Mouse (Mus musculus) kidney, embryonic 14.5 days (tissue): ENCODE measurements around the gene Zbtb8os. TPM values are rescaled to one million over a fixed set of nuclear protein-coding genes. Genes with fewer than 3 reads are reported as not detected.

Source experiments
- ATAC-seq: fragments of 200-750 bp; cut with Nextera tagmentation; 2 replicates; pipeline ENCODE4 v1.8.0; 2017; ENCODE audit warnings: moderate number of reproducible peaks, mild to moderate bottlenecking, moderate TSS enrichment, moderate library complexity; ENCODE audit not compliant: low FRiP score, low TSS enrichment
- H3K27ac ChIP-seq: fragments of 300-500 bp; sonication (generic); 2 replicates; pipeline ENCODE4 v1.5.1; 2014; ENCODE audit warnings: low read depth, mild to moderate bottlenecking, low read length, moderate library complexity, mixed read lengths
- H3K27me3 ChIP-seq: fragments of 300-500 bp; sonication (generic); 2 replicates; pipeline ENCODE4 v1.6.1; 2014; ENCODE audit warnings: mild to moderate bottlenecking, low read length; ENCODE audit not compliant: control insufficient read depth, insufficient read depth
- H3K36me3 ChIP-seq: fragments of 300-500 bp; sonication (generic); 2 replicates; pipeline ENCODE4 v1.6.1; 2014; ENCODE audit warnings: low read length, mixed read lengths; ENCODE audit not compliant: control insufficient read depth, insufficient read depth
- H3K4me1 ChIP-seq: fragments of 300-500 bp; sonication (generic); 2 replicates; pipeline ENCODE4 v1.6.1; 2014; ENCODE audit warnings: low read length, mixed read lengths; ENCODE audit not compliant: control insufficient read depth, insufficient read depth
- H3K4me2 ChIP-seq: fragments of 300-500 bp; sonication (generic); replicated peaks from 2 replicates; pipeline ENCODE4 v1.6.1; 2014; ENCODE audit warnings: low read depth, mild to moderate bottlenecking, low read length
- H3K4me3 ChIP-seq: fragments of 300-500 bp; sonication (generic); 2 replicates; pipeline ENCODE4 v1.5.1; 2014; ENCODE audit warnings: mild to moderate bottlenecking, low read length
- H3K9ac ChIP-seq: fragments of 300-500 bp; sonication (generic); 2 replicates; pipeline ENCODE4 v1.6.1; 2014; ENCODE audit warnings: low read depth, mild to moderate bottlenecking, low read length, moderate library complexity
- H3K9me3 ChIP-seq: fragments of 300-500 bp; sonication (generic); 2 replicates; pipeline ENCODE4 v1.6.1; 2016; ENCODE audit warnings: low read length; ENCODE audit not compliant: control insufficient read depth
- WGBS: fragments of 180-500 bp; shearing (Covaris S2); extraction: QIAGEN DNeasy Blood & Tissue Kit; methylation state at CpG from one replicate; pipeline ENCODE4 v1.1.7; 2014; 5-methylcytosine and 5-hydroxymethylcytosine counted together
- polyA plus RNA-seq: library from polyadenylated mRNA; unstranded; fragments of >200 nt; fragmentation: Nextera tagmentation; extraction: Ambion mirVana; gene quantifications from 2 replicates; pipeline ENCODE4 v1.2.1, GENCODE M21; 2014

Gene Zbtb8os
- polyA plus RNA-seq, 1 experiment from 2014 or later: 50.2 TPM

DNA sequence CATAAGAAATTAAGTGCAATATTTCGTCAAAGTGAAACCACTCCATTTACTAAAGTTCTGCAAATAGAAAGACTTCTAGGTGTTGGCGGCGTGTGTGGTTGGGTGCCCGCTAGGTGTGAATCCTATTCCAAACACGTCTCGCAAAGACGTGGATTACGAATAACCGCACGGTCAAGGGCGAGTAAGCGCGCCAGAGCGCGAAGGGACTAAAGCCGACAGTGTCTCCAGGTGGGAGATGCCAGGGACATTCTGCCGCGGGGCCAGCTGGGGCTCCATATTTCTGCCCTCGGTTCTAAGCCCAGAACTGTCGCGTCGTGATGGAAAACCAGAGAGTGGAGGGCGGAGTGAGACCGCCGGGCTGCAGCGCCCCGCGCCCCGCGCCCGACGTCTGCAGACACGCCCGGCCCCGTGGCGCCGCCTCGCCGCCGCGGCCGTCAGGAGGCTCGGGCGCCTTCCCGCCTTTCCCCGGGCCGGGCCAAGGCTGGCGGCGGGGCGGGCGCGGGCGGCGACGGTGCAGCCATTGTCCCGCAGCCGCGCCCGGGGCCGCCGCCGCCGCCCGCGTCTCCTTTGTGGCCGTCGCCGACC is 41.6 kb downstream of the Zbtb8os start:
- Histone ChIP-seq H3K9me3 (no peaks in the 10 kb centered on the region), H3K4me3 (peak overlapping the region; percentile 79), H3K27ac (peak overlapping the region; percentile 78), H3K36me3 (no peaks in the 10 kb centered on the region), H3K9ac (peak overlapping the region; percentile 94), H3K4me1 (peaks cover 4% of the 10 kb centered on the region; the same call in 1 of the 2 replicates), H3K4me2 (peak overlapping the region; percentile 85), H3K27me3 (0 out of 2 replicates have a peak, but pooled peaks cover 3% of the 10 kb centered on the region)
- peak; percentile 66 for ATAC-seq
- under 1% methylated on average over 45 of the region's 68 CpGs for WGBS

- ATAC-seq: peak; percentile 69
- Histone ChIP-seq H3K9me3 (no peaks in the 10 kb centered on the region), H3K4me3 (peak within 1 kb of the TSS; percentile 79), H3K4me1 (peaks cover 4% of the 10 kb centered on the region; the same call in 1 of the 2 replicates), H3K36me3 (no peaks in the 10 kb centered on the region), H3K27me3 (0 out of 2 replicates have a peak, but pooled peaks cover 3% of the 10 kb centered on the region), H3K9ac (peak within 1 kb of the TSS; percentile 94), H3K27ac (peak within 1 kb of the TSS; percentile 78), H3K4me2 (peak within 1 kb of the TSS; percentile 85)
- under 1% methylated on average over 59 of the region's 65 CpGs for WGBS
These were observed 42.3 kb downstream of the Zbtb8os start, which contains the start of gene Zbtb8a for GRCm38 (mm10) chr4:129377601-129378390. TSS of gene Zbtb8a (minus strand) at chr4:129378116.

DNA sequence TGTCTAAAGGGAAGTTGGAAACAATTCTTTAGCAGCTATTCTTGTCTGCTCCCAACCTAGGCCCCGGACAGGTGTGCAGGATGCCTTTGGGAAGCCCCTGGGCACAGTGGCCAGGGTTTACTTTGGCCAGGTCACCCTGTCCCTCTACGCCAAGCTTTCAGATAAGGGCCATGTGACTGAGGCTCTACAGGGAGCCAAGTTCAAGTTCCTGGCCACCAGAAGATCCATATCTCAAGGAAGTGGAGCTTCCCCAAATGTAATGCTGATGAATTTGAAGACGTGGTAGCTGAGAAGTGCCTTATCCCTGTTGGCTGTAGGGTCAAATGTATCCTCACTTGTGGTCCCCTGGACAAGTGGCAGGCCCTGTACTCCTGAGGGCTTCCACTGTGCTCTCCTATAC is 44.3 kb downstream of the Zbtb8os start:
- Histone ChIP-seq H3K27me3 (0 out of 2 replicates have a peak, but pooled peaks cover 3% of the 10 kb centered on the region), H3K9me3 (no peaks in the 10 kb centered on the region), H3K27ac (no peak overlapping the region), H3K4me1 (peaks cover 9% of the 10 kb centered on the region; the same call in 1 of the 2 replicates), H3K4me2 (no peak overlapping the region), H3K9ac (no peak overlapping the region), H3K36me3 (no peaks in the 10 kb centered on the region), H3K4me3 (no peak overlapping the region)
- no peak for ATAC-seq
- WGBS: 78% methylated on average over 3 of the region's 3 CpGs

GRCm38 (mm10) chr4:129381148-129381547 is 45.7 kb downstream of the Zbtb8os start:
- 0 out of 2 replicates have a peak, but pooled peaks cover 3% of the 10 kb centered on the region for H3K27me3 ChIP-seq
- H3K4me1 ChIP-seq: peaks cover 9% of the 10 kb centered on the region; the same call in 1 of the 2 replicates
- H3K27ac ChIP-seq: no peak overlapping the region
- no peak overlapping the region for H3K4me3 ChIP-seq
- no peak overlapping the region for H3K9ac ChIP-seq
- H3K4me2 ChIP-seq: no peak overlapping the region
- no peaks in the 10 kb centered on the region for H3K36me3 ChIP-seq
- 75% methylated on average over 8 of the region's 8 CpGs for WGBS
- H3K9me3 ChIP-seq: no peaks in the 10 kb centered on the region
- no peak for ATAC-seq

DNA sequence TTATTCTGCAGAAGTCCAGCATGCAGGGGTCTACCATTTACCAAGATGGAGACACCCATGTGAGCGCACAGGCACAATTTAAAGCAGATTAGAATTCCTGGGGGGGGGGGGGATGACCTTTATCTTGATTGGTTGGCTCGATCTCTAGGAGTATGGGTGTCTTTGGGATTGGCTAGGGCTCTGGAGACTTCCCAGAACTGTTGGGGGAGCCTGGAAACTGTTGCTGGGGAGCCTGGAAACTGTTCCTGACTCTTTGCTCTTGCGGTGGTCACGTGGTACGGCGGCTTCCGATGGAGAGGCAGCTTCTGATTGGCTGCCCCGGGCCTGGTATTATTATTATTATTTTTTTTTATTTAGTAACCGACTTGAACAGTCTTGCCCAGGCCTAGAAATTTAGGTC is 46.5 kb downstream of the Zbtb8os start:
- no peak overlapping the region for H3K27ac ChIP-seq
- no peak for ATAC-seq
- 91% methylated on average over 9 of the region's 9 CpGs for WGBS

DNA sequence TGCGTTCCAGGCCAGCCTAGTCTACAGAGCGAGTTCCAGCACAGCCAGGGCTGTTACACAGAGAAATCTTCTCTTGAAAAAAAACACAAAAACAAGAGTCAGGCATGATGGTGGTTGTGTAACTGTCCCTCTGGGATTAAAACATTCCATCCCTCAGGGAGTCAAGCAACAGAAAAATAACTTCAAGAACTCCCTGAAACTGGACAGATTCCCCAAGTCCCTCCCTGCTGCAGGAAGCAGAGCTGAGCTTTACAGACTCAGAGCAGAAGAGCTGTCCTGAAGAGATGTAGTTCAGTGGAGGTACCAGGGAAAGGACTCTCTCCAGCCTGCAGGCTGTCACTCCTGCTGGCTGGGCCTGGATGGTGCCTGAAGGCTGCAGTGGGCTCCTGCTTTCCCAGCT is 47.0 kb downstream of the Zbtb8os start:
- Histone ChIP-seq H3K4me2 (no peak overlapping the region), H3K4me1 (0 out of 2 replicates have a peak, but pooled peaks cover 5% of the 10 kb centered on the region), H3K4me3 (no peak overlapping the region), H3K9ac (no peak overlapping the region), H3K27ac (no peak overlapping the region), H3K9me3 (no peaks in the 10 kb centered on the region), H3K27me3 (0 out of 2 replicates have a peak, but pooled peaks cover 3% of the 10 kb centered on the region), H3K36me3 (no peaks in the 10 kb centered on the region)
- ATAC-seq: no peak
- WGBS: 90% methylated on average over 2 of the region's 2 CpGs

More for the DNA sequence above, 46.5 kb downstream of the Zbtb8os start:
- Histone ChIP-seq H3K9me3 (no peaks in the 10 kb centered on the region), H3K4me2 (no peak overlapping the region), H3K4me1 (peaks cover 5% of the 10 kb centered on the region; the same call in 1 of the 2 replicates), H3K9ac (no peak overlapping the region), H3K4me3 (no peak overlapping the region), H3K27me3 (0 out of 2 replicates have a peak, but pooled peaks cover 3% of the 10 kb centered on the region), H3K36me3 (no peaks in the 10 kb centered on the region)

GRCm38 (mm10) chr4:129383586-129383985 is 48.1 kb downstream of the Zbtb8os start:
- Histone ChIP-seq H3K4me3 (no peak overlapping the region), H3K27me3 (0 out of 2 replicates have a peak, but pooled peaks cover 3% of the 10 kb centered on the region), H3K9ac (no peak overlapping the region), H3K27ac (no peak overlapping the region), H3K36me3 (no peaks in the 10 kb centered on the region), H3K9me3 (no peaks in the 10 kb centered on the region), H3K4me1 (0 out of 2 replicates have a peak, but pooled peaks cover 5% of the 10 kb centered on the region), H3K4me2 (no peak overlapping the region)
- no peak for ATAC-seq
- 91% methylated on average over 3 of the region's 3 CpGs for WGBS

GRCm38 (mm10) chr4:129384440-129384839 is 48.9 kb downstream of the Zbtb8os start:
- peak; percentile 65; the same call in 1 of the 2 replicates for ATAC-seq
- no peak overlapping the region for H3K4me2 ChIP-seq

More at GRCm38 (mm10) chr4:129384440-129384839, 48.9 kb downstream of the Zbtb8os start:
- no peaks in the 10 kb centered on the region for H3K36me3 ChIP-seq
- no peak overlapping the region for H3K4me3 ChIP-seq
- no peaks in the 10 kb centered on the region for H3K27me3 ChIP-seq
- peak overlapping the region; percentile 73 for H3K27ac ChIP-seq
- 0 out of 2 replicates have a peak, but pooled peaks cover 5% of the 10 kb centered on the region for H3K4me1 ChIP-seq
- 17% methylated on average over 6 of the region's 6 CpGs for whole genome bisulfite sequencing
- 0 out of 2 replicates have a peak overlapping the region, but pooled peaks have one; percentile 18 for H3K9ac ChIP-seq
- no peaks in the 10 kb centered on the region for H3K9me3 ChIP-seq
